Mouse (Mus musculus) left cerebral cortex, adult 8-10 months (tissue): ENCODE measurements around the gene Sbpl. TPM values are rescaled to one million over a fixed set of nuclear protein-coding genes. Genes with fewer than 3 reads are reported as not detected.
"Not testable (repeated sequence)": the region's sequence is repeated elsewhere in the genome, so short reads cannot be mapped to it uniquely, and the experiment has no call there.

Experiments
- DNase-seq, 2 experiments: peaks; one replicate each; pipeline ENCODE4 v3.0.0; 2022; ENCODE audit warnings: low spot score in 2 of 2
- total RNA-seq, 4 experiments: library from RNA; stranded (reverse); gene quantifications; 2 replicates each; pipeline ENCODE4 v1.2.4; 2022

The Sbpl gene
- total RNA-seq, 4 experiments from 2014 or later = not detected

DNA sequence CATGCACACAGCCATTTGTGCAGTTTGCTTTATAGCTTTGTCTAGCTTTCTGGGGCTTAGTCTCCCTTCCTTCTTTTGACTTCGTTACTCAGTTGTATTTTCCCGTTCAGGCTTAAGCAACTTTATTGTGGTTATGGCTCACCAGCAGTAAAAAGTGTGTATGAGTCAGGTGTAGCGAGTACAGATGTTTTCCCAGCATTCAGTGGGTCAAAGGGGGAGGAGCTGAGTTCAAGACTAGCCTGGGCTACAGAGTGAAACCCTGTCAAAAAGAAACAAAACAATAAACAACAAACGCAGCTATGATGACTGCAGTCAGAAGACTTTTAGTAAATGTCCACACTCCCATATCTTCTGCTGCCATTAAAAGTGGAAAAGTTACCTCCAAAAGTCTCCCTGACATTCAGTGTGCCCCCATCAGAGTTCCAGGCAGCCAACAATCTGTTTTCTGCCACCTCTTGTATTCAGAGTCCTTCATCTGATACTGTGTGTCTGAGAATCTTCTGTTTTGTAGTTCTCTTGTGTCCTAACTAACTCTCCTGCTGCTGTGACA is 6.6 kb upstream of the Sbpl start:
- no peak for DNase-seq

DNA sequence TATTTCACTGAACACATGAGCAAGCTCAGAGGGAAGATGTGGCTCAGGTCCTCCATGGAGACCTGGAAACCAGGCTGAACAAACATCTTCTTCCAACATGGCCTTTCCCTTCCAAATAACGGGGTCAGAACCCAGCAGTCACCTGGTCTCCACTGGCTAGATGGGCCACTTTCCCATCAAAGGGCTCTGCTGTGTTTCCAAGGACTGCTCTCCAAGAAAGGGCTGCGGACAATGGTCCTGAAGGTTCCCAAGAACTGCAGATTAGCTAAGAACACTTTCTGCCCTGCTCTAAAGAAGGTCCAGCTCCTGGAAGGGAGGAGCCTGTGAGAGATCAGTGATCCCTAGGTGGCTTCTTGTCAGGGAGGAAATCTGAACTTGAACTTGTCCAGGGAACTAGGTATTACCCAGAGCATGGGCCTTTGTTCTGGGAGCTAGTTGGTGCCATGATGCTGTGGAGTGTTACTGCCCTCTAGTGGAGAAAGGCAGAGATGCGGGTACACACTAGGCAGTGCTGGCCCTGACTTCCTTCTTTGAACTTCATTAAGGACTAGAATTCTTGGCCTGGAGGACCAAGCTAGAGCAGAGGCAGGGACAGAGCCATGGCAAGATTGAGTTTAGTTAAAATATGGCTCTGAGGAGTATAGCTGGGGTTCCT is 5.1 kb upstream of the Sbpl start:
- DNase-seq = peak; percentile 35 to 72

DNA sequence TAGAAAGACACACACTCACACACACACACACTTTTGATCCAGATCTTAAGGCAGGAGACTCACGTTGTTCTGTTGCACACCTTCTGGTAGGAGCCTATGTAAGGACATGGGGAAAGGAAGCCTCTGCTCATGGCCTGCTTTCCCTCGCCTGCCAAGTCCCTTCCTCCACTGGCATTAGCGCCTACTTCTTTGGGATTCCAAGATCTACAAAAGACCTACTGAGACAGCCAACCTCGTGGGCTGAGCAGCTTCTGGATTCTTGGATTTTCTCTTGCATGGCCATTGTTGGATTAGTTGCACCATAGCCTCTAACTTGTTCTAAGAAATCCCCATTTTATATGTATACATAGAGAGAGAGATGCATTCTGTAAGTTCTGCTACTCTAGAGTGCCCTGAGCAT is 4.2 kb downstream of the Sbpl start:
- not testable (repeated sequence) for DNase-seq

DNA sequence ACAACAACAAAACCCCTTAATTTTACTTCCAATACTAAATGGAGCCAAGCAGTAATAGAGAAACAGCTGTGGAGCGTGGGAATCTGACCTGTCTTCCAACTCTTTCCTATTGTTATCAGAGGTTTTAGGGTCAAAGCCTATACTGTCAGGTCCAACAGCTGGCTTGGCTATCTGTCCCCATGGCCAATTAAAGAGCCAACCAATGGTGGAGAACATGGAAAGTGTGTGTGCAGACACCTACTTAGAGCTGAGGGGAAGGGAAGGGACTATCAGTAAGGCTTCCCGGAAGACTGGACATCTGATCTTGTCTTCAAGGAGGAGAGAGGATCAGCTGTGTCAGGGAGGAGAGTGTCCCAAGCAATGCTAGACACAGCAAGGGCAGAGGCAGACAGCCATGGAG is 6.0 kb downstream of the Sbpl start:
- no peak for DNase-seq

DNA sequence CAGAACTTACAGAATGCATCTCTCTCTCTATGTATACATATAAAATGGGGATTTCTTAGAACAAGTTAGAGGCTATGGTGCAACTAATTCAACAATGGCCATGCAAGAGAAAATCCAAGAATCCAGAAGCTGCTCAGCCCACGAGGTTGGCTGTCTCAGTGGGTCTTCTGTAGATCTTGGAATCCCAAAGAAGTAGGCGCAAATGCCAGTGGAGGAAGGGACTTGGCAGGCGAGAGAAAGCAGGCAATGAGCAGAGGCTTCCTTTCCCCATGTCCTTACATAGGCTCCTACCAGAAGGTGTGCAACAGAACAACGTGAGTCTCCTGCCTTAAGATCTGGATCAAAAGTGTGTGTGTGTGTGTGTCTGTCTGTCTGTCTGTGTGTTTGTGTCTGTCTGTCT is 7.6 kb downstream of the Sbpl start:
- peak in 1 of 2 experiments; percentile 14 for DNase-seq

DNA sequence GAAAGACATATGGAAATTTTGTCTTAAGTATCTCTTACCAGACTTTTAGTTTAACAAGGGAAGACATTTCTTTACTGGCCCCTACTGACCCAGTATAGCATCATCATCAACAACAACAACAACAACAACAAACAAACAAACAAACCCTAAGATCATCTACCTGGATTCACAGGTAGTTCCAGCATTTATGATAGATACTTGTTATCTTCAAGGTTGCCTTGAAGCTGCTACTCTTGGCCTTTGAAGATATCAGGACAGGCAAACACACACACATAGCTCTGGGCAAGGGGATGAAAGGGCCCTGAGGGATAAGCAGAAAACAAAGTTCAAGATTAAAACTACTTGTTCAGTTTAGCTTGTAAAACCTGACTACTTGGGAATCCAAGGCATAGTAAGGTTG is 13.7 kb downstream of the Sbpl start, which contains the start of gene Sbp:
TSS of gene Sbp (plus strand) at position 301 of the 400 bp plus-strand sequence.
- no peak for DNase-seq

DNA sequence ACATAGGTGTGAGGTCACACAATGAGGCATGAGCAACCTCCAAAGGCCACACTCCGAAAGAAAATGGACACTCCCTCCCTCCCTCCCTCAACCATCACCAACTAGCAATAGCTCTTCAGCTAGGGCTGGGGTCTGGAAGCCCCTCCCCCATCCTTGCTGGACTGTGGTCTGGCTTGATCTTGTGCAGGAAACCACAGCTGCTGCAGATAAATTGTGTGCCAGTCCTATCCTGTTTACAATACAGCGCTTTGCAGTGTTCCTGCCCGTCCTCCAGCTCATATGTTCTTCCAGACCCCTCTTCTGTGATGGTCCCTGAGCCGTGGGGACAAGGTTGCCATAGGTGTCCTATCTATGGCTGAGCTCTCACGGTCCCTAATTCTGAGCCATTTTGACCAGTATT is 23.9 kb downstream of the Sbpl start:
- DNase-seq = no peak

DNA sequence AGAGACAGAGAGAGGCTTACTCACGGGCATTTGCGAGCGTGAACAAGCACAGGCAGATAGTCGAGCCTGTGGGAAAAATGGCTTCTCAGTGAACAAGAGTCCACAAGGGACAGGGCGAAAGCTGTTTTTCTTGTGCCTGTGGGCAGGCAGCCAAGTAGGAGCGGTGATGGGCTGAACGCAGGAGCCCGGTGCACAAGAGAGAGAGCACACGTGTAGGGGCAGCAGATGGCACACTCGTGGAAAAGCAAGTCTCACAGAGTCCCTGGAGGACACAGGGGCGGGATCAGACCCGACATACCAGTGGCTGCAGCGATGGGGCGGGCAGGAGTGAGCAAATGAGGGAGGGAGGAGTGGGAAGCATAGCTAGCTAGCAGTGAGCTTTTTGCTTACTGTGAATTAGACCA is 30.0 kb downstream of the Sbpl start:
- peak; percentile 32 to 60 for DNase-seq

DNA sequence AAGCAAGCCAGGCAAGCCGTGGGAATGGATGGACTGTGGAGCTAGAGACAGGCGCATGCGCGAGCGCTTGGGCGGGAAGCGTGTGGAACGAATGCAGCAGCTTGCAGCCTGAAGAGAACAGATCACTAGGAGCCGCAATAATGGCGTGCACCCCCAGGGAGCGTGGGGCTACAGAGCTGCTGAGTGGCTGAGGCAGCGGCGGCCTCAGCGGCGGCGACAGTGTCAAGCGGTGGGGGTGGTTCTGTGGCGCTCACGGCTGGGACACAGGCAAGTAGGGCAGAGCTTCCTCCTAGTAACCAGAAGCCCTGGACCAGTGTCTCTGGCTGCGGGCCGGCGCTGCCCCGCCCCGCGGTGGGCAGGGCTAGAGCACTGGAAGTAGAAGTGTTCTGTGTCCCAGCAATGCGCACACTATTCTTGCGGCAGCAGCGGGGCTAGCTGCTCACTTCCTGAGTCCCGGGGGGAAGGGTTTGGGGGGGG is 30.5 kb downstream of the Sbpl start:
- peak; percentile 80 to 86 for DNase-seq

DNA sequence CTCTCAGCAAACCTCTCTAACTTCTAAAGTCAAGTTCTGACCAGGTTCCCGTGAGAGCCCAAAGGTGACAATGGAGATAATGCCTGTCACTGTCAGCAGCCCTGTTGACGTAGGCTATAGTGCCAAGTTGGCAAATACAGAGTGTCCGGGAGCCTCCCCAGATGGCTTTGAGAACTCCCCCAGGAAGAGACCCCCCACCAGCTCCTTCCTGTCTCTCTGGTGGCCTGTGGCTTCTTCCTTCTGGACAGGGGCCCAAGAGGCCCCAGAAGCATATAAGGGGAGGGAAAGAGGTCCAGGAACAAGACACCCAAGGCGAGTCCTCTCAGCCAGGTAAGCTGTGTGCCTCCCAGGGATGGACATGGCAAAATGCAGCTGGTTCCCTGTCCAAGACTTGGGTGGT is 37.9 kb downstream of the Sbpl start, which contains the start of gene Dcpp3:
TSS of gene Dcpp3 (plus strand) at position 301 of the 400 bp plus-strand sequence.
- DNase-seq = not testable (repeated sequence)

Other genes with a start within 250 kb of the Sbpl start
- under 1 TPM in 3 of 4 experiments, not detected in 1; 0.11 to 0.57 (median 0.19) TPM for gene 1520401A03Rik, start 232.5 kb downstream of the Sbpl start, total RNA-seq
- 1 to 10 TPM; 4.6 to 6.4 (median 5.5) TPM for gene Pkmyt1, start 228.9 kb downstream of the Sbpl start, total RNA-seq
- 10 to 100 TPM; 60.6 to 69.2 (median 62.3) TPM for gene Paqr4, start 214.4 kb downstream of the Sbpl start, total RNA-seq
- gene Kremen2, start 209.4 kb downstream of the Sbpl start, total RNA-seq = 1 to 10 TPM in 2 of 4 experiments, under 1 TPM in 2; 0.78 to 1.4 (median 1.0) TPM
- gene Flywch1, start 183.7 kb downstream of the Sbpl start, total RNA-seq = 100 to 1,000 TPM; 423 to 484 (median 468) TPM
- 10 to 100 TPM; 12.2 to 21.3 (median 17.7) TPM for gene Flywch2, start 169.2 kb downstream of the Sbpl start, total RNA-seq
- gene Srrm2, start 164.7 kb downstream of the Sbpl start, total RNA-seq = 100 to 1,000 TPM; 535 to 585 (median 566) TPM
- 100 to 1,000 TPM; 314 to 398 (median 353) TPM for gene Elob, start 126.1 kb downstream of the Sbpl start, total RNA-seq
- under 1 TPM in 1 of 4 experiments, not detected in 3; 0.30 TPM for gene Prss33, start 119.2 kb downstream of the Sbpl start, total RNA-seq
- gene Prss32, start 111.4 kb downstream of the Sbpl start, total RNA-seq = under 1 TPM in 3 of 4 experiments, not detected in 1; 0.39 to 0.87 (median 0.66) TPM
- gene Prss41, start 111.1 kb downstream of the Sbpl start, total RNA-seq = 1 to 10 TPM; 1.1 to 3.2 (median 2.0) TPM
- gene Prss21, start 87.2 kb downstream of the Sbpl start, total RNA-seq = not detected
- not detected for gene Dcpp1, start 74.4 kb downstream of the Sbpl start, total RNA-seq
- gene Dcpp2, start 74.4 kb downstream of the Sbpl start, total RNA-seq = not detected
- gene Dcpp3, start 37.8 kb downstream of the Sbpl start, total RNA-seq = not detected
- gene Sbp, start 13.6 kb downstream of the Sbpl start, total RNA-seq = not detected
- gene Prss30, start 25.3 kb upstream of the Sbpl start, total RNA-seq = under 1 TPM; 0.25 to 0.96 (median 0.68) TPM
- 1 to 10 TPM in 3 of 4 experiments, under 1 TPM in 1; 0.94 to 1.7 (median 1.1) TPM for gene Prss22, start 42.8 kb upstream of the Sbpl start, total RNA-seq
- not detected for gene Prss27, start 82.9 kb upstream of the Sbpl start, total RNA-seq
- gene Kctd5, start 118.2 kb upstream of the Sbpl start, total RNA-seq = 10 to 100 TPM; 20.9 to 23.2 (median 21.9) TPM
- gene Pdpk1, start 195.7 kb upstream of the Sbpl start, total RNA-seq = 100 to 1,000 TPM; 105 to 133 (median 122) TPM
- 10 to 100 TPM; 34.8 to 48.2 (median 40.3) TPM for gene Amdhd2, start 208.5 kb upstream of the Sbpl start, total RNA-seq
- 1,000 to 10,000 TPM; 1,111 to 1,205 (median 1,168) TPM for gene Atp6v0c, start 214.4 kb upstream of the Sbpl start, total RNA-seq